8 mouse cellular contexts compared by ENCODE assay signal in the genomic region with DNA sequence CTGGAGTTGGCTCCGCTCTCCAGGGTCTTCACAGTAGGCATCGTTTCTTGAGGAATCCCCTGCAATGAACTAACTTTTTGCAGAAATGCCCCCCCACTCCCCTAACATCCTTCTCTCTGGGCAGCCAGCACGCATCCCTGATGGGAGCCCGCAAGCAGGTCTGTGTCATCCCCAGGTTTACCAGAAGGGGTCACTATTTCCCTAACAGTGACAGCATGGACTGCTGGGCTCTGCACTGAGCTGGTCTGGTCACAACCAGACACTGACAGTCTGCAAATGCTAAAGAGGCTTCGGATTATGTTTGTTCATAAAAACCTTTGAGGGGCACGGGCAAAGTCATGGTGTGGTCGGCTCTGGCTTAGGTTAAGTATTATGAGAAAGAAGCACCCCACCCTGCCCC.
A peak's percentile ranks its signal among the peaks of the same experiment; 100 is the strongest.
DNase-seq lines count a peak whose midpoint lies in the region; ATAC-seq lines count a peak whose summit lies in the region.

No protein-coding gene starts in this region.

- peak; percentile 81 for ATAC-seq in megakaryocyte, adult 5-6 weeks (ENCODE audit: poor library complexity, severe bottlenecking)

- peak; percentile 90 for DNase-seq in adipocyte (ENCODE audit: low spot score)
- DNase-seq in cerebellum, postnatal 4 days (ENCODE audit: low spot score in 2 of 2), result peak; percentile 72 to 90
- peak; percentile 83 for DNase-seq in gastrocnemius, adult 18-20 months (ENCODE audit: low spot score)
- peak; percentile 54 for DNase-seq in hindlimb bud, embryonic 11.5 days (ENCODE audit: extremely low spot score, low read depth, low spot score)
- DNase-seq in left cerebral cortex, adult 18-20 months (ENCODE audit: low spot score in 2 of 2), result peak; percentile 87 to 91
- peak; percentile 87 to 91 for DNase-seq in right cerebral cortex, postnatal 10 days (ENCODE audit: low spot score in 2 of 2)
- DNase-seq in urinary bladder, postnatal 25 days (ENCODE audit: low spot score), result peak; percentile 77

Comparison
In these comparisons a context has a peak if more than half of its experiments do, and no peak if none do; other contexts are left out.
1. Peak in every context shown above with its lines: DNase-seq and ATAC-seq.